Mouse (Mus musculus) midbrain, embryonic 15.5 days (tissue): Measurements from ENCODE around the gene Msmp. TPM values are rescaled to one million over a fixed set of nuclear protein-coding genes. Genes with fewer than 3 reads are reported as not detected.
"Not testable (repeated sequence)": the region's sequence is repeated elsewhere in the genome, so short reads cannot be mapped to it uniquely, and the experiment has no call there.

Experiments
- ATAC-seq: fragments of 200-750 bp; cut with Nextera tagmentation; replicated peaks from 2 replicates; pipeline ENCODE4 v1.8.0; 2017; ENCODE audit warnings: moderate TSS enrichment
- H3K27ac ChIP-seq: fragments of 300-500 bp; sonication (generic); 2 replicates; pipeline ENCODE4 v1.5.1; 2015; ENCODE audit warnings: mild to moderate bottlenecking, inconsistent platforms
- H3K27me3 ChIP-seq: fragments of 300-500 bp; sonication (generic); replicated peaks from 2 replicates; pipeline ENCODE4 v1.6.1; 2015; ENCODE audit warnings: inconsistent platforms
- H3K36me3 ChIP-seq: fragments of 300-500 bp; sonication (generic); replicated peaks from 2 replicates; pipeline ENCODE4 v1.6.1; 2015; ENCODE audit warnings: inconsistent platforms
- H3K4me1 ChIP-seq: fragments of 300-500 bp; sonication (generic); 2 replicates; pipeline ENCODE4 v1.6.1; 2015; ENCODE audit warnings: inconsistent platforms
- H3K4me2 ChIP-seq: fragments of 300-500 bp; sonication (generic); 2 replicates; pipeline ENCODE4 v1.6.1; 2015; ENCODE audit warnings: inconsistent platforms, mild to moderate bottlenecking, moderate library complexity
- H3K4me3 ChIP-seq: fragments of 300-500 bp; sonication (generic); 2 replicates; pipeline ENCODE4 v1.5.1; 2015; ENCODE audit warnings: mild to moderate bottlenecking, inconsistent platforms
- H3K9ac ChIP-seq: fragments of 300-500 bp; sonication (generic); 2 replicates; pipeline ENCODE4 v1.6.1; 2015; ENCODE audit warnings: mild to moderate bottlenecking, inconsistent platforms
- H3K9me3 ChIP-seq: fragments of 300-500 bp; sonication (generic); 2 replicates; pipeline ENCODE4 v1.6.1; 2016; ENCODE audit warnings: inconsistent platforms
- WGBS: fragments of 180-500 bp; shearing (Covaris S2); methylation state at CpG from one replicate; pipeline ENCODE4 v1.1.7; 2015; ENCODE audit warnings: mixed read lengths; 5-methylcytosine and 5-hydroxymethylcytosine counted together
- polyA plus RNA-seq: library from polyadenylated mRNA; unstranded; fragments of >200 nt; fragmentation: Nextera tagmentation; extraction: Ambion mirVana; gene quantifications from 2 replicates; pipeline ENCODE4 v1.2.1, GENCODE M21; 2015

Gene Msmp
- polyA plus RNA-seq, 1 experiment from 2014 or later: 1.9 TPM

GRCm38 (mm10) chr4:43613060-43613730 lies 28.9 kb upstream of the Msmp start:
- no peaks in the 10 kb centered on the region for H3K9me3 ChIP-seq
- WGBS: 63% methylated on average over 3 of the region's 3 CpGs
- no peaks in the 10 kb centered on the region for H3K27me3 ChIP-seq
- no peak overlapping the region for H3K9ac ChIP-seq
- H3K36me3 ChIP-seq: no peaks in the 10 kb centered on the region
- no peak overlapping the region for H3K4me2 ChIP-seq
- H3K4me1 ChIP-seq: no peaks in the 10 kb centered on the region
- ATAC-seq: no peak
- no peak overlapping the region for H3K27ac ChIP-seq
- no peak overlapping the region for H3K4me3 ChIP-seq

- H3K9me3 ChIP-seq: no peaks in the 10 kb centered on the region
- H3K4me2 ChIP-seq: no peak overlapping the region
- no peaks in the 10 kb centered on the region for H3K27me3 ChIP-seq
- H3K36me3 ChIP-seq: no peaks in the 10 kb centered on the region
- no peak overlapping the region for H3K9ac ChIP-seq
- WGBS: 71% methylated on average over 10 of the region's 10 CpGs
- no peak for ATAC-seq
- no peak overlapping the region for H3K4me3 ChIP-seq
- H3K4me1 ChIP-seq: no peaks in the 10 kb centered on the region
- H3K27ac ChIP-seq: no peak overlapping the region
These were observed 28.2 kb upstream of the Msmp start for GRCm38 (mm10) chr4:43612534-43612933.

GRCm38 (mm10) chr4:43604751-43605685 lies 20.7 kb upstream of the Msmp start:
- Histone ChIP-seq H3K4me2 (no peak overlapping the region), H3K27ac (no peak overlapping the region), H3K36me3 (no peaks in the 10 kb centered on the region), H3K4me1 (no peaks in the 10 kb centered on the region), H3K4me3 (no peak overlapping the region), H3K9me3 (no peaks in the 10 kb centered on the region), H3K27me3 (no peaks in the 10 kb centered on the region), H3K9ac (no peak overlapping the region)
- ATAC-seq: no peak
- 80% methylated on average over 9 of the region's 9 CpGs for WGBS

- H3K9me3 ChIP-seq: no peaks in the 10 kb centered on the region
- no peak overlapping the region for H3K4me2 ChIP-seq
- no peaks in the 10 kb centered on the region for H3K36me3 ChIP-seq
- no peak for ATAC-seq
- no peaks in the 10 kb centered on the region for H3K27me3 ChIP-seq
- no peak overlapping the region for H3K27ac ChIP-seq
- 66% methylated on average over 3 of the region's 3 CpGs for WGBS
- H3K9ac ChIP-seq: no peak overlapping the region
- H3K4me1 ChIP-seq: no peaks in the 10 kb centered on the region
- no peak overlapping the region for H3K4me3 ChIP-seq
These were observed 19.8 kb upstream of the Msmp start for GRCm38 (mm10) chr4:43604099-43604498.

- Histone ChIP-seq H3K4me1 (no peaks in the 10 kb centered on the region), H3K27me3 (no peaks in the 10 kb centered on the region), H3K9me3 (no peaks in the 10 kb centered on the region), H3K4me3 (no peak overlapping the region), H3K9ac (no peak overlapping the region), H3K27ac (no peak overlapping the region), H3K36me3 (no peaks in the 10 kb centered on the region), H3K4me2 (no peak overlapping the region)
- no peak for ATAC-seq
- WGBS: 82% methylated on average over 9 of the region's 9 CpGs
These were observed 16.1 kb upstream of the Msmp start for GRCm38 (mm10) chr4:43600195-43600934.

- no peak overlapping the region for H3K4me2 ChIP-seq
- WGBS: 84% methylated on average over 7 of the region's 7 CpGs
- no peaks in the 10 kb centered on the region for H3K4me1 ChIP-seq
- no peak for ATAC-seq
- no peak overlapping the region for H3K9ac ChIP-seq
- H3K27ac ChIP-seq: no peak overlapping the region
- no peaks in the 10 kb centered on the region for H3K9me3 ChIP-seq
- no peaks in the 10 kb centered on the region for H3K36me3 ChIP-seq
- H3K27me3 ChIP-seq: no peaks in the 10 kb centered on the region
- H3K4me3 ChIP-seq: no peak overlapping the region
These were observed 14.5 kb upstream of the Msmp start for GRCm38 (mm10) chr4:43598650-43599380.

- no peak for ATAC-seq
- H3K27ac ChIP-seq: no peak overlapping the region
- H3K4me2 ChIP-seq: no peak overlapping the region
- H3K9ac ChIP-seq: no peak overlapping the region
- H3K36me3 ChIP-seq: no peaks in the 10 kb centered on the region
- H3K9me3 ChIP-seq: no peaks in the 10 kb centered on the region
- WGBS: 86% methylated on average over 4 of the region's 4 CpGs
- H3K4me1 ChIP-seq: no peaks in the 10 kb centered on the region
- H3K4me3 ChIP-seq: no peak overlapping the region
- H3K27me3 ChIP-seq: no peaks in the 10 kb centered on the region
These were observed 13.9 kb upstream of the Msmp start for GRCm38 (mm10) chr4:43598200-43598599.

- not testable (repeated sequence) for H3K27ac ChIP-seq, H3K27me3 ChIP-seq, H3K9ac ChIP-seq, H3K4me1 ChIP-seq, H3K9me3 ChIP-seq, H3K4me3 ChIP-seq, ATAC-seq, H3K4me2 ChIP-seq, H3K36me3 ChIP-seq
- 92% methylated on average over 2 of the region's 2 CpGs for WGBS
These were observed 12.3 kb upstream of the Msmp start for GRCm38 (mm10) chr4:43596597-43596996.

- H3K4me3 ChIP-seq: no peak overlapping the region
- 56% methylated on average over 3 of the region's 3 CpGs for WGBS
These were observed 9.2 kb upstream of the Msmp start for GRCm38 (mm10) chr4:43593453-43593852.

GRCm38 (mm10) chr4:43591961-43592360 lies 7.7 kb upstream of the Msmp start:
- WGBS: 75% methylated on average over 3 of the region's 3 CpGs
- no peaks in the 10 kb centered on the region for H3K27me3 ChIP-seq
- H3K9ac ChIP-seq: no peak overlapping the region
- H3K4me1 ChIP-seq: no peaks in the 10 kb centered on the region
- H3K36me3 ChIP-seq: no peaks in the 10 kb centered on the region
- H3K4me3 ChIP-seq: no peak overlapping the region
- no peak overlapping the region for H3K27ac ChIP-seq
- H3K9me3 ChIP-seq: no peaks in the 10 kb centered on the region
- ATAC-seq: no peak
- no peak overlapping the region for H3K4me2 ChIP-seq

More at GRCm38 (mm10) chr4:43593453-43593852, 9.2 kb upstream of the Msmp start:
- no peak overlapping the region for H3K9ac ChIP-seq
- no peaks in the 10 kb centered on the region for H3K9me3 ChIP-seq
- H3K4me1 ChIP-seq: no peaks in the 10 kb centered on the region
- no peak overlapping the region for H3K4me2 ChIP-seq
- no peak overlapping the region for H3K27ac ChIP-seq
- no peaks in the 10 kb centered on the region for H3K36me3 ChIP-seq
- ATAC-seq: no peak
- no peaks in the 10 kb centered on the region for H3K27me3 ChIP-seq

GRCm38 (mm10) chr4:43591543-43591942 lies 7.2 kb upstream of the Msmp start:
- Histone ChIP-seq H3K4me2 (no peak overlapping the region), H3K27me3 (no peaks in the 10 kb centered on the region), H3K9me3 (no peaks in the 10 kb centered on the region), H3K9ac (no peak overlapping the region), H3K4me3 (no peak overlapping the region), H3K4me1 (no peaks in the 10 kb centered on the region), H3K36me3 (no peaks in the 10 kb centered on the region), H3K27ac (no peak overlapping the region)
- ATAC-seq: no peak
- 91% methylated on average over 5 of the region's 5 CpGs for WGBS

GRCm38 (mm10) chr4:43587681-43588080 lies 3.4 kb upstream of the Msmp start:
- Histone ChIP-seq H3K9me3 (no peaks in the 10 kb centered on the region), H3K4me2 (no peak overlapping the region), H3K36me3 (peaks cover 10% of the 10 kb centered on the region), H3K27me3 (no peaks in the 10 kb centered on the region), H3K9ac (no peak overlapping the region), H3K27ac (no peak overlapping the region), H3K4me1 (no peaks in the 10 kb centered on the region), H3K4me3 (no peak overlapping the region)
- 0 out of 2 replicates have a peak, but pooled peaks have one; percentile 35 for ATAC-seq
- 71% methylated on average over 7 of the region's 7 CpGs for WGBS
